Mouse (Mus musculus) c-Kit-positive CD71-negative TER-119-negative erythroid progenitor cells, embryonic 14.5 days (primary cell): ENCODE results near the gene Nudt14.

ENCODE experiments used
- DNase-seq: peaks from one replicate; pipeline ENCODE4 v3.0.0-alpha.2; 2013; ENCODE audit warnings: low read depth

Nudt14 gene

GRCm38 (mm10) chr12:112941776-112942713 is at the start of gene Nudt14:
TSS of gene Nudt14 (minus strand) at chr12:112942124.
- DNase-seq = peak; percentile 49

GRCm38 (mm10) chr12:112991444-112991843 is 49.5 kb upstream of the Nudt14 start:
- no peak for DNase-seq

GRCm38 (mm10) chr12:112990706-112991405 is 48.9 kb upstream of the Nudt14 start:
- DNase-seq = no peak

GRCm38 (mm10) chr12:112987877-112988276 is 46.0 kb upstream of the Nudt14 start:
- no peak for DNase-seq

- DNase-seq = no peak
Observed at GRCm38 (mm10) chr12:112985346-112985745, 43.4 kb upstream of the Nudt14 start.

GRCm38 (mm10) chr12:112982031-112982430 is 40.1 kb upstream of the Nudt14 start:
- DNase-seq = no peak

- DNase-seq = no peak
Observed at GRCm38 (mm10) chr12:112977156-112977555, 35.2 kb upstream of the Nudt14 start.

GRCm38 (mm10) chr12:112976371-112977073 is 34.6 kb upstream of the Nudt14 start, which contains the start of gene Btbd6:
TSS of gene Btbd6 (plus strand) at chr12:112976482.
- DNase-seq = peak; percentile 79

- no peak for DNase-seq
Observed at GRCm38 (mm10) chr12:112974736-112975135, 32.8 kb upstream of the Nudt14 start.

- no peak for DNase-seq
Observed at GRCm38 (mm10) chr12:112969616-112970015, 27.7 kb upstream of the Nudt14 start.

GRCm38 (mm10) chr12:112968943-112969342 is 27.0 kb upstream of the Nudt14 start:
- no peak for DNase-seq

- DNase-seq = no peak
Observed at GRCm38 (mm10) chr12:112965783-112966182, 23.9 kb upstream of the Nudt14 start.

- no peak for DNase-seq
Observed at GRCm38 (mm10) chr12:112961872-112962271, 19.9 kb upstream of the Nudt14 start.

GRCm38 (mm10) chr12:112961428-112961827 is 19.5 kb upstream of the Nudt14 start:
- DNase-seq = no peak

GRCm38 (mm10) chr12:112959421-112959820 is 17.5 kb upstream of the Nudt14 start:
- no peak for DNase-seq

- no peak for DNase-seq
Observed at GRCm38 (mm10) chr12:112958303-112958702, 16.4 kb upstream of the Nudt14 start.

GRCm38 (mm10) chr12:112955800-112956199 is 13.9 kb upstream of the Nudt14 start:
- peak; percentile 64 for DNase-seq

- DNase-seq = no peak
Observed at GRCm38 (mm10) chr12:112952926-112953565, 11.1 kb upstream of the Nudt14 start.

- DNase-seq = no peak
Observed at GRCm38 (mm10) chr12:112952433-112952832, 10.5 kb upstream of the Nudt14 start.

- no peak for DNase-seq
Observed at GRCm38 (mm10) chr12:112951150-112951842, 9.4 kb upstream of the Nudt14 start.

- no peak for DNase-seq
Observed at GRCm38 (mm10) chr12:112950761-112951129, 8.8 kb upstream of the Nudt14 start.
